Mouse (Mus musculus) liver, postnatal 0 days (tissue): ENCODE measurements around the gene Rraga. TPM values are rescaled to one million over a fixed set of nuclear protein-coding genes. Genes with fewer than 3 reads are reported as not detected.

ENCODE experiments used
- ATAC-seq: fragments of 200-750 bp; cut with Nextera tagmentation; 2 replicates; pipeline ENCODE4 v1.8.0; 2017; ENCODE audit warnings: mild to moderate bottlenecking, moderate library complexity
- DNase-seq: peaks from one replicate; pipeline ENCODE4 v3.0.0-alpha.2; 2016
- H3K27ac ChIP-seq: fragments of 300-500 bp; sonication (generic); 2 replicates; pipeline ENCODE4 v1.5.1; 2014; ENCODE audit warnings: antibody characterized with exemption, moderate library complexity, mild to moderate bottlenecking, low read depth
- H3K27me3 ChIP-seq: fragments of 300-500 bp; sonication (generic); 2 replicates; pipeline ENCODE4 v1.6.1; 2014; ENCODE audit warnings: low read length, control low read depth, mixed read lengths; ENCODE audit not compliant: insufficient read depth
- H3K36me3 ChIP-seq: fragments of 300-500 bp; sonication (generic); replicated peaks from 2 replicates; pipeline ENCODE4 v1.6.1; 2014; ENCODE audit warnings: mild to moderate bottlenecking, control low read depth, low read length, moderate library complexity, mixed read lengths; ENCODE audit not compliant: insufficient read depth
- H3K4me1 ChIP-seq: fragments of 300-500 bp; sonication (generic); 2 replicates; pipeline ENCODE4 v1.6.1; 2014; ENCODE audit warnings: antibody characterized with exemption, mild to moderate bottlenecking, control low read depth; ENCODE audit not compliant: insufficient read depth
- H3K4me2 ChIP-seq: fragments of 300-500 bp; sonication (generic); 2 replicates; pipeline ENCODE4 v1.6.1; 2014; ENCODE audit warnings: low read depth, mild to moderate bottlenecking, low read length, moderate library complexity, mixed read lengths
- H3K4me3 ChIP-seq: fragments of 300-500 bp; sonication (generic); 2 replicates; pipeline ENCODE4 v1.5.1; 2014; ENCODE audit warnings: low read depth, low read length
- H3K9ac ChIP-seq: fragments of 300-500 bp; sonication (generic); replicated peaks from 2 replicates; pipeline ENCODE4 v1.6.1; 2014; ENCODE audit warnings: mild to moderate bottlenecking, moderate library complexity
- H3K9me3 ChIP-seq: fragments of 300-500 bp; sonication (generic); 2 replicates; pipeline ENCODE4 v1.6.1; 2016; ENCODE audit warnings: mild to moderate bottlenecking, control low read depth, low read length, mixed read lengths
- CTCF ChIP-seq: sonication (generic); IDR thresholded peaks from 2 replicates; pipeline ENCODE4 v1.5.1; 2016; ENCODE audit warnings: antibody characterized with exemption, low read depth
- EP300 ChIP-seq: IDR thresholded peaks from 2 replicates; pipeline ENCODE4 v1.6.1; 2016; ENCODE audit warnings: antibody characterized with exemption, low read depth, mild to moderate bottlenecking
- WGBS: fragments of 180-500 bp; shearing (Covaris S2); extraction: QIAGEN DNeasy Blood & Tissue Kit; methylation state at CpG from one replicate; pipeline ENCODE4 v1.1.7; 2014; ENCODE audit not compliant: insufficient replicate concordance; 5-methylcytosine and 5-hydroxymethylcytosine counted together
- polyA plus RNA-seq: library from polyadenylated mRNA; unstranded; fragments of >200 nt; fragmentation: Nextera tagmentation; extraction: Ambion mirVana; gene quantifications from 2 replicates; pipeline ENCODE4 v1.2.1, GENCODE M21; 2015

The Rraga gene
- polyA plus RNA-seq, 1 experiment from 2014 or later, result 29.3 TPM

- no peak for DNase-seq
- Histone ChIP-seq H3K9me3 (no peaks in the 10 kb centered on the region), H3K9ac (peak overlapping the region; percentile 99), H3K36me3 (peaks cover 3% of the 10 kb centered on the region; the same call in 1 of the 2 replicates), H3K27me3 (no peaks in the 10 kb centered on the region), H3K4me1 (peaks cover 17% of the 10 kb centered on the region), H3K27ac (peak overlapping the region; percentile 99), H3K4me2 (peak overlapping the region; percentile 94), H3K4me3 (peak overlapping the region; percentile 96)
- 12% methylated on average over 11 of the region's 11 CpGs for WGBS
- ATAC-seq, result no peak
- TF ChIP-seq CTCF (no peak), EP300 (no peak)
Observed at GRCm38 (mm10) chr4:86576630-86577225, 1.3 kb downstream of the Rraga start.

GRCm38 (mm10) chr4:86580056-86580455 is 4.6 kb downstream of the Rraga start:
- ATAC-seq, result no peak
- no peak for TF ChIP-seq EP300
- TF ChIP-seq CTCF, result no peak
- 50% methylated on average over 4 of the region's 4 CpGs for WGBS
- Histone ChIP-seq H3K4me1 (peaks cover 14% of the 10 kb centered on the region), H3K27ac (no peak overlapping the region), H3K4me3 (no peak overlapping the region), H3K27me3 (no peaks in the 10 kb centered on the region), H3K36me3 (peaks cover 21% of the 10 kb centered on the region), H3K9ac (no peak overlapping the region), H3K4me2 (no peak overlapping the region), H3K9me3 (no peaks in the 10 kb centered on the region)
- no peak for DNase-seq

- Histone ChIP-seq H3K4me3 (no peak overlapping the region), H3K4me1 (peaks cover 13% of the 10 kb centered on the region), H3K27ac (no peak overlapping the region), H3K27me3 (no peaks in the 10 kb centered on the region), H3K4me2 (no peak overlapping the region), H3K9me3 (no peaks in the 10 kb centered on the region), H3K36me3 (peaks cover 25% of the 10 kb centered on the region), H3K9ac (no peak overlapping the region)
- whole genome bisulfite sequencing, result 84% methylated on average over 3 of the region's 3 CpGs
- ATAC-seq (no peak), DNase-seq (no peak)
- no peak for TF ChIP-seq CTCF
- TF ChIP-seq EP300, result no peak
Observed at GRCm38 (mm10) chr4:86580591-86580990, 5.1 kb downstream of the Rraga start.

- peaks cover 42% of the 10 kb centered on the region for H3K36me3 ChIP-seq
- no peaks in the 10 kb centered on the region for H3K27me3 ChIP-seq
- no peak overlapping the region for H3K4me3 ChIP-seq
- ATAC-seq (no peak), DNase-seq (no peak)
- WGBS, result 83% methylated on average over 3 of the region's 3 CpGs
- no peak for TF ChIP-seq EP300
- TF ChIP-seq CTCF, result peak; percentile 48
- H3K27ac ChIP-seq, result no peak overlapping the region
- H3K4me2 ChIP-seq, result no peak overlapping the region
- H3K9ac ChIP-seq, result no peak overlapping the region
- H3K9me3 ChIP-seq, result no peaks in the 10 kb centered on the region
- H3K4me1 ChIP-seq, result no peaks in the 10 kb centered on the region
Observed at GRCm38 (mm10) chr4:86588236-86588635, 12.8 kb downstream of the Rraga start.

GRCm38 (mm10) chr4:86591304-86591703 is 15.8 kb downstream of the Rraga start:
- no peaks in the 10 kb centered on the region for H3K9me3 ChIP-seq
- WGBS, result 85% methylated on average over 2 of the region's 2 CpGs
- H3K4me3 ChIP-seq, result no peak overlapping the region
- DNase-seq (no peak), ATAC-seq (no peak)
- H3K9ac ChIP-seq, result no peak overlapping the region
- peaks cover 31% of the 10 kb centered on the region for H3K36me3 ChIP-seq
- no peak for TF ChIP-seq EP300
- no peak for TF ChIP-seq CTCF
- H3K27me3 ChIP-seq, result no peaks in the 10 kb centered on the region
- no peak overlapping the region for H3K4me2 ChIP-seq
- H3K27ac ChIP-seq, result no peak overlapping the region
- H3K4me1 ChIP-seq, result no peaks in the 10 kb centered on the region

GRCm38 (mm10) chr4:86611524-86612288 is 36.2 kb downstream of the Rraga start, which contains the start of gene Haus6:
TSS of gene Haus6 (minus strand) at chr4:86612055.
- Histone ChIP-seq H3K4me1 (peaks cover 7% of the 10 kb centered on the region; the same call in 1 of the 2 replicates), H3K27me3 (no peaks in the 10 kb centered on the region), H3K36me3 (peaks cover 6% of the 10 kb centered on the region; the same call in 1 of the 2 replicates), H3K9ac (peak within 1 kb of the TSS; percentile 91), H3K4me2 (peak within 1 kb of the TSS; percentile 96), H3K9me3 (no peaks in the 10 kb centered on the region), H3K4me3 (peak within 1 kb of the TSS; percentile 97), H3K27ac (peak within 1 kb of the TSS; percentile 86)
- ATAC-seq, result peak; percentile 100
- peak; percentile 91 for DNase-seq
- TF ChIP-seq CTCF, result 0 out of 2 replicates have a peak, but pooled peaks have one; percentile 8
- 0 out of 2 replicates have a peak, but pooled peaks have one; percentile 43 for TF ChIP-seq EP300
- under 1% methylated on average over 56 of the region's 59 CpGs for WGBS
